Mouse (Mus musculus) ovary, postnatal 14 days (tissue): ENCODE measurements at regions not wholly inside any gene's neighbourhood (a gene's known extent, or its start where the extent isn't known, plus 50 kb on each side); places are given as distances from the start of the nearest gene placed in this dataset.
"Not testable (repeated sequence)": the region's sequence is repeated elsewhere in the genome, so short reads cannot be mapped to it uniquely, and the experiment has no call there.

Source experiments
- DNase-seq: peaks from one replicate; pipeline ENCODE4 v3.0.0; 2022; ENCODE audit warnings: low spot score

GRCm38 (mm10) chr4:146263038-146263685, 106.5 kb downstream of the Zfp600 start:
- peak; percentile 7 for DNase-seq

- not testable (repeated sequence) for DNase-seq
These were observed 107.2 kb downstream of the Zfp600 start for GRCm38 (mm10) chr4:146263790-146264189.

- not testable (repeated sequence) for DNase-seq
These were observed 113.6 kb downstream of the Zfp600 start for GRCm38 (mm10) chr4:146270119-146270747.
